Mouse (Mus musculus) C2C12 (cell line): ENCODE results near the gene Patj. TPM values are rescaled to one million over a fixed set of nuclear protein-coding genes. Genes with fewer than 3 reads are reported as not detected.

ENCODE experiments used
- H3K27me3 ChIP-seq: one replicate; pipeline ENCODE4 v1.6.1; 2011; ENCODE audit not compliant: control insufficient read depth, insufficient read depth, insufficient read length
- H3K36me3 ChIP-seq: one replicate; pipeline ENCODE4 v1.6.1; 2011; ENCODE audit not compliant: control insufficient read depth, insufficient read depth
- H3K4me3 ChIP-seq: one replicate; pipeline ENCODE4 v1.5.1; 2011; ENCODE audit warnings: mild to moderate bottlenecking, control low read depth; ENCODE audit not compliant: poor library complexity, insufficient read depth, severe bottlenecking
- H3K79me2 ChIP-seq: one replicate; pipeline ENCODE4 v1.6.1; 2011; ENCODE audit not compliant: control insufficient read depth, insufficient read depth
- H3K79me3 ChIP-seq: one replicate; pipeline ENCODE4 v1.6.1; 2011; ENCODE audit warnings: low read depth, control low read depth
- H3ac ChIP-seq: one replicate; pipeline ENCODE3; 2011; ENCODE audit warnings: low read depth; ENCODE audit not compliant: control insufficient read depth, insufficient read length
- CEBPB ChIP-seq: IDR thresholded peaks from one replicate; pipeline ENCODE4 v1.6.1; 2011; ENCODE audit warnings: low read depth, mild to moderate bottlenecking, control low read depth, moderate library complexity
- CTCF ChIP-seq: IDR thresholded peaks from one replicate; pipeline ENCODE4 v1.5.1; 2011; ENCODE audit not compliant: control insufficient read depth, insufficient read depth, insufficient read length
- FOSL1 ChIP-seq: IDR thresholded peaks from one replicate; pipeline ENCODE4 v1.8.0; 2011; ENCODE audit warnings: mild to moderate bottlenecking, low read length; ENCODE audit not compliant: poor library complexity, insufficient read depth, severe bottlenecking
- MAX ChIP-seq: IDR thresholded peaks from one replicate; pipeline ENCODE4 v1.6.1; 2011; ENCODE audit warnings: mild to moderate bottlenecking, control low read depth
- MYOD1 ChIP-seq: IDR thresholded peaks from one replicate; pipeline ENCODE4 v1.6.1; 2011; ENCODE audit warnings: low read depth; ENCODE audit not compliant: control insufficient read depth, insufficient read length
- MYOG ChIP-seq: IDR thresholded peaks from one replicate; pipeline ENCODE4 v1.6.1; 2011; ENCODE audit not compliant: control insufficient read depth, insufficient read length; ENCODE audit errors: extremely low read depth
- USF1 ChIP-seq: IDR thresholded peaks from one replicate; pipeline ENCODE4 v1.6.1; 2011; ENCODE audit warnings: low read depth, mild to moderate bottlenecking, control low read depth, moderate library complexity
- polyA plus RNA-seq: library from polyadenylated mRNA; unstranded; fragments of >200 nt; fragmentation: generic; extraction: Trizol; gene quantifications from one replicate; pipeline ENCODE4 v1.2.1, GENCODE M21; 2012; ENCODE audit warnings: missing spikeins

The Patj gene
- polyA plus RNA-seq, 1 experiment = 3.3 TPM

- Histone ChIP-seq H3K27me3 (no peaks in the 10 kb centered on the region), H3ac (no peak overlapping the region), H3K79me2 (no peaks in the 10 kb centered on the region), H3K36me3 (no peaks in the 10 kb centered on the region), H3K79me3 (no peaks in the 10 kb centered on the region), H3K4me3 (no peak overlapping the region)
- TF ChIP-seq FOSL1 = no peak
- no peak for TF ChIP-seq MYOD1
- no peak for TF ChIP-seq MAX
- no peak for TF ChIP-seq MYOG
- TF ChIP-seq CEBPB = no peak
- TF ChIP-seq USF1 = no peak
- no peak for TF ChIP-seq CTCF
Observed at GRCm38 (mm10) chr4:98486901-98487300, 91.3 kb downstream of the Patj start.

GRCm38 (mm10) chr4:98489386-98489785, 93.8 kb downstream of the Patj start:
- H3K27me3 ChIP-seq = no peaks in the 10 kb centered on the region
- no peaks in the 10 kb centered on the region for H3K36me3 ChIP-seq
- no peak overlapping the region for H3K4me3 ChIP-seq
- H3K79me3 ChIP-seq = no peaks in the 10 kb centered on the region
- no peak for TF ChIP-seq FOSL1
- no peak for TF ChIP-seq MYOG
- TF ChIP-seq CEBPB = no peak
- H3ac ChIP-seq = no peak overlapping the region
- no peaks in the 10 kb centered on the region for H3K79me2 ChIP-seq

GRCm38 (mm10) chr4:98498341-98498740, 102.8 kb downstream of the Patj start:
- Histone ChIP-seq H3K79me3 (no peaks in the 10 kb centered on the region), H3K79me2 (no peaks in the 10 kb centered on the region), H3K36me3 (no peaks in the 10 kb centered on the region), H3K4me3 (no peak overlapping the region), H3K27me3 (no peaks in the 10 kb centered on the region), H3ac (no peak overlapping the region)
- TF ChIP-seq MYOD1 (no peak), MYOG (no peak), CTCF (no peak), USF1 (no peak), CEBPB (no peak), FOSL1 (no peak), MAX (no peak)

- H3K4me3 ChIP-seq = no peak overlapping the region
- TF ChIP-seq CEBPB (no peak), USF1 (no peak), CTCF (no peak), MYOD1 (no peak), MYOG (no peak), FOSL1 (no peak), MAX (no peak)
- H3K36me3 ChIP-seq = no peaks in the 10 kb centered on the region
- H3K27me3 ChIP-seq = no peaks in the 10 kb centered on the region
- no peaks in the 10 kb centered on the region for H3K79me3 ChIP-seq
- H3ac ChIP-seq = no peak overlapping the region
- no peaks in the 10 kb centered on the region for H3K79me2 ChIP-seq
Observed at GRCm38 (mm10) chr4:98500182-98500581, 104.6 kb downstream of the Patj start.

- Histone ChIP-seq H3K27me3 (no peaks in the 10 kb centered on the region), H3K79me3 (no peaks in the 10 kb centered on the region), H3K36me3 (no peaks in the 10 kb centered on the region), H3K4me3 (no peak overlapping the region), H3ac (no peak overlapping the region), H3K79me2 (no peaks in the 10 kb centered on the region)
- TF ChIP-seq USF1 (no peak), MYOG (no peak), CEBPB (no peak), FOSL1 (no peak), MAX (no peak), MYOD1 (no peak), CTCF (no peak)
Observed at GRCm38 (mm10) chr4:98500875-98501274, 105.3 kb downstream of the Patj start.

- Histone ChIP-seq H3K79me2 (no peaks in the 10 kb centered on the region), H3K79me3 (no peaks in the 10 kb centered on the region), H3K36me3 (no peaks in the 10 kb centered on the region), H3K4me3 (no peak overlapping the region), H3ac (no peak overlapping the region), H3K27me3 (no peaks in the 10 kb centered on the region)
- TF ChIP-seq MYOG (no peak), MAX (no peak), CTCF (no peak), MYOD1 (no peak), USF1 (no peak), FOSL1 (no peak), CEBPB (no peak)
Observed at GRCm38 (mm10) chr4:98504743-98505142, 109.2 kb downstream of the Patj start.
